In genomic region chr17:34899053-34899889, GRCm38 (mm10) we compare ENCODE assay signal across 8 mouse cellular contexts. TPM values are rescaled to one million over a fixed set of nuclear protein-coding genes. Genes with fewer than 3 reads are reported as not detected.
A peak's percentile ranks its signal among the peaks of the same experiment; 100 is the strongest.
DNase-seq lines count a peak whose midpoint lies in the region; ATAC-seq and TF ChIP-seq lines count a peak whose summit lies in the region.

No protein-coding gene starts in this region.

- no peak for TF ChIP-seq CTCF in heart, postnatal 0 days (IDR thresholded peaks at IDR 0.05; ENCODE audit: low read depth)

- no peaks in the 10 kb centered on the region for H3K27me3 ChIP-seq in heart, postnatal 0 days (ENCODE audit: control insufficient read depth, insufficient read depth, low read length)
- no peaks in the 10 kb centered on the region for H3K27me3 ChIP-seq in stomach, embryonic 14.5 days (ENCODE audit: control insufficient read depth, insufficient read depth, low read length)

- H3K4me3 ChIP-seq in heart, postnatal 0 days (ENCODE audit: low read depth, low read length) = peak overlapping the region; percentile 97
- peak overlapping the region; percentile 84 for H3K4me3 ChIP-seq in macrophage (ENCODE audit: inconsistent target)
- peak overlapping the region; percentile 61 for H3K4me3 ChIP-seq in stomach, embryonic 14.5 days (ENCODE audit: low read depth, low read length)

- peak overlapping the region; percentile 81 for H3K4me2 ChIP-seq in heart, postnatal 0 days (ENCODE audit: low read depth, low read length)
- H3K4me2 ChIP-seq in stomach, embryonic 14.5 days (replicated peaks; ENCODE audit: low read depth, low read length) = peak overlapping the region; percentile 80

- DNase-seq in adrenal gland, adult (ENCODE audit: inconsistent age in 2 of 2, low spot score in 1 of 2) = peak; percentile 73 to 90
- no peak for DNase-seq in adrenal gland, adult 8-10 months
- DNase-seq in R1 (ENCODE audit: low read depth, low spot score) = peak; percentile 45
- peak; percentile 59 for DNase-seq in embryo, embryonic 9.5 days (ENCODE audit: extremely low spot score)
- no peak for DNase-seq in heart, postnatal 0 days (ENCODE audit: low spot score)
- peak; percentile 45 to 54 for DNase-seq in layer of hippocampus, postnatal 10 days (ENCODE audit: low spot score in 2 of 2)

- H3K27ac ChIP-seq in heart, postnatal 0 days (ENCODE audit: low read depth) = peak overlapping the region; percentile 97
- H3K27ac ChIP-seq in macrophage = peak overlapping the region; percentile 88
- peak overlapping the region; percentile 98 for H3K27ac ChIP-seq in stomach, embryonic 14.5 days (ENCODE audit: low read length)

- under 1% methylated on average over 38 of the region's 45 CpGs for WGBS in heart, postnatal 0 days
- under 1% methylated on average over 45 of the region's 45 CpGs for WGBS in macrophage (ENCODE audit: missing documents)
- under 1% methylated on average over 36 of the region's 45 CpGs for WGBS in stomach, embryonic 14.5 days

- no peaks in the 10 kb centered on the region for H3K9me3 ChIP-seq in heart, postnatal 0 days (replicated peaks; ENCODE audit: control insufficient read depth, low read length)
- no peaks in the 10 kb centered on the region for H3K9me3 ChIP-seq in stomach, embryonic 14.5 days (ENCODE audit: control insufficient read depth, low read depth, low read length)

- peaks cover 16% of the 10 kb centered on the region for H3K4me1 ChIP-seq in heart, postnatal 0 days (ENCODE audit: control insufficient read depth, insufficient read depth)
- peaks cover 21% of the 10 kb centered on the region for H3K4me1 ChIP-seq in stomach, embryonic 14.5 days (ENCODE audit: control insufficient read depth, insufficient read depth, low read length)

- H3K79me2 ChIP-seq in macrophage (ENCODE audit: inconsistent target) = peaks cover 46% of the 10 kb centered on the region

- peaks cover 29% of the 10 kb centered on the region for H3K36me3 ChIP-seq in heart, postnatal 0 days (replicated peaks; ENCODE audit: control insufficient read depth, insufficient read depth, low read length)
- H3K36me3 ChIP-seq in macrophage (ENCODE audit: inconsistent target) = peaks cover 23% of the 10 kb centered on the region
- peaks cover 25% of the 10 kb centered on the region for H3K36me3 ChIP-seq in stomach, embryonic 14.5 days (ENCODE audit: control insufficient read depth, insufficient read depth, low read length)

- no peak for TF ChIP-seq EP300 in heart, postnatal 0 days (IDR thresholded peaks at IDR 0.05; ENCODE audit: low read depth)

- H3K9ac ChIP-seq in heart, postnatal 0 days (replicated peaks; ENCODE audit: low read depth, low read length) = peak overlapping the region; percentile 93
- H3K9ac ChIP-seq in stomach, embryonic 14.5 days (replicated peaks; ENCODE audit: low read depth, low read length) = peak overlapping the region; percentile 96

- ATAC-seq in heart, postnatal 0 days (ENCODE audit: insufficient read depth, low read depth) = no peak
- ATAC-seq in stomach, embryonic 14.5 days (ENCODE audit: insufficient number of reproducible peaks, insufficient read depth, low FRiP score, low read depth) = no peak

RNA-seq across cellular contexts. Expression of gene Ehmt2, which starts 1.0 kb away (rescaled TPM):
- total RNA-seq in adrenal gland, adult 8-10 months (2022) = 100 to 1,000 TPM; 148 to 179 (median 173) TPM
- 80.3 and 95.8 TPM in 2 replicates for total RNA-seq in heart, postnatal 0 days (2014; rRNA removed; ENCODE audit: low replicate concordance)
- 17.5 and 17.6 TPM in 2 replicates for polyA plus RNA-seq in heart, postnatal 0 days (2015; fragmentation: Nextera tagmentation; extraction: Ambion mirVana)
- total RNA-seq in layer of hippocampus, postnatal 10 days (2021) = 100 to 1,000 TPM; 174 to 175 TPM
- total RNA-seq in macrophage (2018; cell fraction: chromatin; rRNA removed) = 100 to 1,000 TPM; 163 to 755 (median 449) TPM
- total RNA-seq in macrophage (2018; cell fraction: cytosol; rRNA removed) = 100 to 1,000 TPM in 12 of 26 experiments, 10 to 100 TPM in 14; 65.9 to 135 (median 97.1) TPM
- 100 to 1,000 TPM; 118 to 294 (median 219) TPM for total RNA-seq in macrophage (2018; cell fraction: nucleus; rRNA removed)
- 59.6 to 100 TPM (median 69.3 TPM) in 3 replicates for polyA plus RNA-seq in macrophage (2018)
- polyA plus RNA-seq in stomach, embryonic 14.5 days (2014; fragmentation: Nextera tagmentation; extraction: Ambion mirVana) = 69.4 and 79.4 TPM in 2 replicates

RNA-seq across cellular contexts. Expression of gene C2, which starts 1.2 kb away (rescaled TPM):
- 100 to 1,000 TPM in 3 of 4 experiments, 10 to 100 TPM in 1; 86.8 to 164 (median 129) TPM for total RNA-seq in adrenal gland, adult 8-10 months (2022)
- 4.5 and 7.1 TPM in 2 replicates for total RNA-seq in heart, postnatal 0 days (2014; rRNA removed; ENCODE audit: low replicate concordance)
- 2.9 and 3.3 TPM in 2 replicates for polyA plus RNA-seq in heart, postnatal 0 days (2015; fragmentation: Nextera tagmentation; extraction: Ambion mirVana)
- total RNA-seq in layer of hippocampus, postnatal 10 days (2021) = 1 to 10 TPM; 1.3 to 1.4 TPM
- total RNA-seq in macrophage (2018; cell fraction: chromatin; rRNA removed) = 1 to 10 TPM in 15 of 26 experiments, under 1 TPM in 4, not detected in 7; 0.47 to 4.5 (median 2.3) TPM
- 1 to 10 TPM in 15 of 26 experiments, under 1 TPM in 11; 0.43 to 2.4 (median 1.1) TPM for total RNA-seq in macrophage (2018; cell fraction: cytosol; rRNA removed)
- total RNA-seq in macrophage (2018; cell fraction: nucleus; rRNA removed) = 1 to 10 TPM in 17 of 26 experiments, under 1 TPM in 7, not detected in 2; 0.38 to 3.6 (median 1.5) TPM
- 0.63 to 0.95 TPM (median 0.86 TPM) in 3 replicates for polyA plus RNA-seq in macrophage (2018)
- polyA plus RNA-seq in stomach, embryonic 14.5 days (2014; fragmentation: Nextera tagmentation; extraction: Ambion mirVana) = 2.8 TPM in 2 replicates

RNA-seq across cellular contexts. Expression of gene Slc44a4, which starts 15.0 kb away (rescaled TPM):
- total RNA-seq in adrenal gland, adult 8-10 months (2022) = 1 to 10 TPM in 2 of 4 experiments, under 1 TPM in 2; 0.73 to 1.8 (median 1.1) TPM
- total RNA-seq in heart, postnatal 0 days (2014; rRNA removed; ENCODE audit: low replicate concordance) = not detected in 2 replicates
- 0.29 TPM in 1 of 2 replicates, not detected in the other for polyA plus RNA-seq in heart, postnatal 0 days (2015; fragmentation: Nextera tagmentation; extraction: Ambion mirVana)
- under 1 TPM; 0.16 to 0.20 TPM for total RNA-seq in layer of hippocampus, postnatal 10 days (2021)
- not detected for total RNA-seq in macrophage (2018; cell fraction: chromatin; rRNA removed)
- not detected for total RNA-seq in macrophage (2018; cell fraction: cytosol; rRNA removed)
- total RNA-seq in macrophage (2018; cell fraction: nucleus; rRNA removed) = not detected
- polyA plus RNA-seq in macrophage (2018) = not detected in 3 replicates
- polyA plus RNA-seq in stomach, embryonic 14.5 days (2014; fragmentation: Nextera tagmentation; extraction: Ambion mirVana) = 5.3 and 6.4 TPM in 2 replicates

RNA-seq across cellular contexts. Expression of gene Gm20547, which starts 17.4 kb away (rescaled TPM):
- under 1 TPM in 1 of 4 experiments, not detected in 3; 0.89 TPM for total RNA-seq in adrenal gland, adult 8-10 months (2022)
- total RNA-seq in heart, postnatal 0 days (2014; rRNA removed; ENCODE audit: low replicate concordance) = not detected in 2 replicates
- not detected in 2 replicates for polyA plus RNA-seq in heart, postnatal 0 days (2015; fragmentation: Nextera tagmentation; extraction: Ambion mirVana)
- under 1 TPM in 1 of 2 experiments, not detected in 1; 0.20 TPM for total RNA-seq in layer of hippocampus, postnatal 10 days (2021)
- total RNA-seq in macrophage (2018; cell fraction: chromatin; rRNA removed) = under 1 TPM in 10 of 26 experiments, not detected in 16; 0.30 to 0.89 (median 0.43) TPM
- under 1 TPM in 4 of 26 experiments, not detected in 22; 0.04 to 0.18 (median 0.12) TPM for total RNA-seq in macrophage (2018; cell fraction: cytosol; rRNA removed)
- total RNA-seq in macrophage (2018; cell fraction: nucleus; rRNA removed) = under 1 TPM in 1 of 26 experiments, not detected in 25; 0.48 TPM
- polyA plus RNA-seq in macrophage (2018) = not detected in 3 replicates
- not detected in 2 replicates for polyA plus RNA-seq in stomach, embryonic 14.5 days (2014; fragmentation: Nextera tagmentation; extraction: Ambion mirVana)

RNA-seq across cellular contexts. Expression of gene Zbtb12, which starts 20.0 kb away (rescaled TPM):
- total RNA-seq in adrenal gland, adult 8-10 months (2022) = 10 to 100 TPM; 15.0 to 21.0 (median 18.0) TPM
- total RNA-seq in heart, postnatal 0 days (2014; rRNA removed; ENCODE audit: low replicate concordance) = 6.1 and 7.6 TPM in 2 replicates
- polyA plus RNA-seq in heart, postnatal 0 days (2015; fragmentation: Nextera tagmentation; extraction: Ambion mirVana) = 0.63 and 0.93 TPM in 2 replicates
- total RNA-seq in layer of hippocampus, postnatal 10 days (2021) = 10 to 100 TPM in 1 of 2 experiments, 1 to 10 TPM in 1; 9.8 to 10.0 TPM
- 1 to 10 TPM in 18 of 26 experiments, under 1 TPM in 3, not detected in 5; 0.55 to 7.8 (median 2.0) TPM for total RNA-seq in macrophage (2018; cell fraction: chromatin; rRNA removed)
- total RNA-seq in macrophage (2018; cell fraction: cytosol; rRNA removed) = 1 to 10 TPM in 25 of 26 experiments, under 1 TPM in 1; 0.99 to 8.5 (median 5.8) TPM
- total RNA-seq in macrophage (2018; cell fraction: nucleus; rRNA removed) = 1 to 10 TPM in 23 of 26 experiments, under 1 TPM in 3; 0.54 to 9.1 (median 3.3) TPM
- polyA plus RNA-seq in macrophage (2018) = 5.4 to 6.2 TPM (median 5.5 TPM) in 3 replicates
- polyA plus RNA-seq in stomach, embryonic 14.5 days (2014; fragmentation: Nextera tagmentation; extraction: Ambion mirVana) = 0.87 and 1.2 TPM in 2 replicates

Comparison
In these comparisons a context has a peak if more than half of its experiments do, and no peak if none do; other contexts are left out.
1. DNase-seq: peak in adrenal gland, adult (2 of 2), R1 (single experiment), embryo, embryonic 9.5 days (single experiment) and layer of hippocampus, postnatal 10 days (2 of 2); none in adrenal gland, adult 8-10 months (single experiment) and heart, postnatal 0 days (single experiment).
2. RNA of gene C2, which starts 1.2 kb away (total RNA-seq): 86.8 to 164 TPM in adrenal gland, adult 8-10 months; 4.5 to 7.1 TPM in heart, postnatal 0 days and 1.3 to 1.4 TPM in layer of hippocampus, postnatal 10 days; every median in the first group is over 10 times any median in the second.
3. Peak in every context shown above with its lines, with median percentiles within 50 percentile points of each other: H3K27ac ChIP-seq and H3K4me3 ChIP-seq.